Mouse (Mus musculus) limb, embryonic 13.5 days (tissue): ENCODE results near the gene Trpm3. TPM values are rescaled to one million over a fixed set of nuclear protein-coding genes. Genes with fewer than 3 reads are reported as not detected.
A peak's percentile ranks its signal among the peaks of the same experiment; 100 is the strongest.

Experiments used
- ATAC-seq: fragments of 200-750 bp; cut with Nextera tagmentation; 2 replicates; pipeline ENCODE4 v1.8.0; 2017; ENCODE audit warnings: low read depth, moderate number of reproducible peaks, moderate TSS enrichment; ENCODE audit not compliant: low FRiP score
- H3K27ac ChIP-seq: fragments of 300-500 bp; sonication (generic); 2 replicates; pipeline ENCODE4 v1.5.1; 2015; ENCODE audit warnings: inconsistent platforms, mild to moderate bottlenecking, moderate library complexity
- H3K27me3 ChIP-seq: fragments of 300-500 bp; sonication (generic); 2 replicates; pipeline ENCODE4 v1.6.1; 2015; ENCODE audit warnings: mild to moderate bottlenecking, inconsistent platforms
- H3K36me3 ChIP-seq: fragments of 300-500 bp; sonication (generic); 2 replicates; pipeline ENCODE4 v1.6.1; 2015; ENCODE audit warnings: inconsistent platforms, mild to moderate bottlenecking, moderate library complexity
- H3K4me1 ChIP-seq: fragments of 300-500 bp; sonication (generic); 2 replicates; pipeline ENCODE4 v1.6.1; 2015; ENCODE audit warnings: inconsistent platforms
- H3K4me2 ChIP-seq: fragments of 300-500 bp; sonication (generic); replicated peaks from 2 replicates; pipeline ENCODE4 v1.6.1; 2015; ENCODE audit warnings: inconsistent platforms, mild to moderate bottlenecking, moderate library complexity
- H3K4me3 ChIP-seq: fragments of 300-500 bp; sonication (generic); 2 replicates; pipeline ENCODE4 v1.5.1; 2015; ENCODE audit warnings: moderate library complexity, mild to moderate bottlenecking, inconsistent platforms
- H3K9ac ChIP-seq: fragments of 300-500 bp; sonication (generic); 2 replicates; pipeline ENCODE4 v1.6.1; 2015; ENCODE audit warnings: mild to moderate bottlenecking, inconsistent platforms
- H3K9me3 ChIP-seq: fragments of 300-500 bp; sonication (generic); 2 replicates; pipeline ENCODE4 v1.6.1; 2016; ENCODE audit warnings: inconsistent platforms
- WGBS: fragments of 180-500 bp; shearing (Covaris S2); methylation state at CpG from one replicate; pipeline ENCODE4 v1.1.7; 2015; 5-methylcytosine and 5-hydroxymethylcytosine counted together
- polyA plus RNA-seq: library from polyadenylated mRNA; unstranded; fragments of >200 nt; fragmentation: Nextera tagmentation; extraction: Ambion mirVana; gene quantifications from 2 replicates; pipeline ENCODE4 v1.2.1, GENCODE M21; 2015

Trpm3 gene
- polyA plus RNA-seq, 1 experiment from 2014 or later, result 6.3 TPM

DNA sequence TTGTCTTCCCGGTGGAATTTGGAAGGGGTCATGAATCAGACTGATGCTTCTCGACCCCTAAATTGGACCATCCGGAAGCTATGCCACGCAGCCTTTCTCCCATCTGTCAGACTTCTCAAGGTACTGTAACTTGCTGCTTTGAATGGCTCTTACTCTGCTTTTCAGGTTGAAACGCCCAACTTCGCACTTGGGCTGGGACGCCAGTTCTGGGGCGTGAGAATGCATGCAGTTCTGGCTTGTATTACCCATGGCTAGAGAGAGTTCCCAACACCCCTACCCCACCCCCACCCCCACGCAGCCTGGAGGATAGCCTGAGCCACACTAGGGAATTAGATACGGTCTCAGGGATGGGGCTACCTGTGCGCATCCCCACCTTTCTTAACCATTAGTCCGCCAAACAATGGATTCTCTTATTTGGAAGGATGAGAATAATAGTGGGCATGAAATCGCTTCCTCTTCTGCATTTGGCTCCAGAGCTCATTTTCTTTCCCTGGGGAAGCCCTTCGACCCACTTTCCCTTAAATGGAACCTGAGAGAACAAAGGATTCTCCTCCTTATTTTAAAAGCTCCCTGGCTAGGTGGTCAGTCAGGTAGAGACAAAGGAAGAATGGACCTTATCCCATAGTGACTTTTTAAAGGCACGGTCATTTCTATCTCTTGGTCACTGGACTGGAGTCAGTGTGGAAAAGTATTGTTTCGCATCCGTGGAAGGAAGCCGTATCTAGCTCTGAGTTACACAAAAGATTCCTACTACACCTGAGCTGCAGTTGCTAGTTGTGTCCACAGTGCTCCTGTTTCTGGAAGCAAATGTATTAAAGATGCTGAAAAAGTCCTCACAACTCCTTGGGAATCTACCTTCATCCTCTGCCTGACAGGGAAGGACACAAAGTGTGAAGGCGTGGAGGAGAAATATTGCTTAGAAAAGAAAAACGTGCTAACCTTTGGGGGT is 309.8 kb downstream of the Trpm3 start:
- Histone ChIP-seq H3K9ac (peak overlapping the region; percentile 58), H3K4me2 (peak overlapping the region; percentile 74), H3K36me3 (no peaks in the 10 kb centered on the region), H3K4me3 (peak overlapping the region; percentile 45), H3K9me3 (no peaks in the 10 kb centered on the region), H3K4me1 (peaks cover 13% of the 10 kb centered on the region), H3K27me3 (peaks cover 4% of the 10 kb centered on the region; the same call in 1 of the 2 replicates), H3K27ac (no peak overlapping the region)
- ATAC-seq, result 0 out of 2 replicates have a peak, but pooled peaks have one; percentile 41
- WGBS, result 33% methylated on average over 20 of the region's 20 CpGs

- Histone ChIP-seq H3K36me3 (no peaks in the 10 kb centered on the region), H3K4me3 (no peak overlapping the region), H3K9me3 (no peaks in the 10 kb centered on the region), H3K27ac (no peak overlapping the region), H3K27me3 (peaks cover 4% of the 10 kb centered on the region; the same call in 1 of the 2 replicates), H3K4me2 (no peak overlapping the region), H3K4me1 (peaks cover 13% of the 10 kb centered on the region), H3K9ac (no peak overlapping the region)
- 85% methylated on average over 5 of the region's 5 CpGs for WGBS
- no peak for ATAC-seq
Observed at GRCm38 (mm10) chr19:22451290-22451689, 312.4 kb downstream of the Trpm3 start.

DNA sequence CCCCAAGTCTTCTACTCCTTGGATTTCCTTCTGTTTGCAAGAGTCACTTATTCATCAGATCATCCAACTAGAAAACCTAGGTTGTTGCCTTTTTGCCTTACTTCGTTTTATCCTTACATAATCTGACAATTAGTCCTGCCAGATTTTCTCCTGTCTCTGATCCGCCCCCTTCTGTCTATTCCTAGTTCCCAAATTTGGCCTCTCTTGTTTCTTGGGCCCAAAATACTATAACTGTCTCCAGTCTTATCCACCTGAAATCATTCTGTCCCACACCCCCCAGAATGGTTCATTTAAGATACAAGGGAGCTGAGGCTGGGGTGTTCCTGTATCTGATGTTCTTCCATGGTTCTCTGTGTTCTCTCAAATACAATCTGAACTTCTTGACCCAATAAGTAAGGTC is 318.1 kb downstream of the Trpm3 start:
- no peak overlapping the region for H3K27ac ChIP-seq
- no peaks in the 10 kb centered on the region for H3K9me3 ChIP-seq
- H3K36me3 ChIP-seq, result no peaks in the 10 kb centered on the region
- H3K9ac ChIP-seq, result no peak overlapping the region
- ATAC-seq, result no peak
- 82% methylated on average over 2 of the region's 2 CpGs for WGBS
- no peaks in the 10 kb centered on the region for H3K4me1 ChIP-seq
- no peak overlapping the region for H3K4me2 ChIP-seq
- no peak overlapping the region for H3K4me3 ChIP-seq
- no peaks in the 10 kb centered on the region for H3K27me3 ChIP-seq

GRCm38 (mm10) chr19:22462043-22462442 is 323.2 kb downstream of the Trpm3 start:
- no peak for ATAC-seq
- Histone ChIP-seq H3K9ac (no peak overlapping the region), H3K4me2 (no peak overlapping the region), H3K4me3 (no peak overlapping the region), H3K4me1 (no peaks in the 10 kb centered on the region), H3K27ac (no peak overlapping the region), H3K9me3 (no peaks in the 10 kb centered on the region), H3K36me3 (no peaks in the 10 kb centered on the region), H3K27me3 (no peaks in the 10 kb centered on the region)

GRCm38 (mm10) chr19:22463506-22463905 is 324.7 kb downstream of the Trpm3 start:
- Histone ChIP-seq H3K27me3 (no peaks in the 10 kb centered on the region), H3K27ac (no peak overlapping the region), H3K9ac (no peak overlapping the region), H3K4me3 (no peak overlapping the region), H3K36me3 (no peaks in the 10 kb centered on the region), H3K4me2 (no peak overlapping the region), H3K9me3 (no peaks in the 10 kb centered on the region), H3K4me1 (no peaks in the 10 kb centered on the region)
- WGBS, result 40% methylated on average over 3 of the region's 3 CpGs
- ATAC-seq, result no peak

DNA sequence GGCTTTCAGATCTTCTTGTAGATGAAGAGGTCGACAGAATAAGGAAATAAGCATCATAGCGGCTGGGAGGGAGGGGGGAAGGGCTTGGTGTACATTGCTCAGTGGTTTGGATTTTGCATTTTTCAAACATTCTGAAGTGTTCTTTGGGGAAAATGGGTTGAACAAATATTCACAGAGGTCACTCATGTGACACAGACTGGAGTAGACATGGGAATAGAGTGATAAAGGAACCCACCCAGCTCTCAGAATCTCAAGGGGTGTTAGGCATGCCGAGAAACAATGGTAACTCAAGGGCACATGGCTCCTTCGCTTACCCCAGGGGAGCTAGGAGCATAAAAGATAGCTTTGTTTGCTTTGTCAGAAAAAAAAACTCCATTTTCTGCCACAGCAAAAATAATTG is 330.8 kb downstream of the Trpm3 start:
- H3K9ac ChIP-seq, result no peak overlapping the region
- H3K27ac ChIP-seq, result no peak overlapping the region
- no peak overlapping the region for H3K4me3 ChIP-seq
- H3K27me3 ChIP-seq, result no peaks in the 10 kb centered on the region
- H3K9me3 ChIP-seq, result no peaks in the 10 kb centered on the region
- ATAC-seq, result no peak
- H3K4me2 ChIP-seq, result no peak overlapping the region
- H3K4me1 ChIP-seq, result no peaks in the 10 kb centered on the region
- WGBS, result 86% methylated on average over 4 of the region's 4 CpGs
- no peaks in the 10 kb centered on the region for H3K36me3 ChIP-seq

DNA sequence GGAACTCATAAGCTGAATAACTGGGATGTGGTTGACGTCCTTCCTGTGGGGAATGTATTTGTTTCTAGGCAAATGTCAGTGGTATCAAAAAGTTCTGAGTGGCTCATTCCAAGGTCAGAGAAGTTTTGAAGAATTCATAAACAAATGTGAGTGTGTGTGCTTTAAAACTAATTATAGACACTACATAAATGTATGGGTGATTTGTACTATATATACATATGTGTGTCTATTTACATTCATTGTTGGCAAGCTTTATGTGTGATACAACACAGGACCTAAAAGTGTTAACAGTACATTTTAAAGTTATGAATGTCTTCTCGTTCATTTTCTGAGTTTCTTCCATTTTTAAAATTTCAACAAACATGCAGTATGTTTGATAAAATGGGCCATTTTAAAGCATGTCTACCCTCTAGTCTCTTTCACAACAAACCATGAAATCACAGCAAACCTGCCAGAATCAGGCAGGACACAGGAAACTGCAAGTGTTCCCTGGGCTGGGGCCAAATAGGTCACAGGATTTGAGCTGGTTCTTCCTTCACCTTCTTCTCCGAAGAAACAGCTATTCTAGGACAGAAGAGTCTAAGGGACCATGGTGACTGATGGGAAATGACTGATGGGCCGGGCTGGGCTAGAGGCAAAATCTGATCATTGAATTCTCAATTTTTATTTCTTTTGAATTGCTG is 334.3 kb downstream of the Trpm3 start:
- ATAC-seq, result no peak
- Histone ChIP-seq H3K4me1 (no peaks in the 10 kb centered on the region), H3K27ac (no peak overlapping the region), H3K9ac (no peak overlapping the region), H3K4me2 (no peak overlapping the region), H3K4me3 (no peak overlapping the region), H3K27me3 (no peaks in the 10 kb centered on the region), H3K9me3 (no peaks in the 10 kb centered on the region), H3K36me3 (no peaks in the 10 kb centered on the region)
- 82% methylated on average over 4 of the region's 4 CpGs for WGBS

GRCm38 (mm10) chr19:22478295-22478989 is 339.6 kb downstream of the Trpm3 start:
- no peak overlapping the region for H3K9ac ChIP-seq
- no peaks in the 10 kb centered on the region for H3K9me3 ChIP-seq
- no peak for ATAC-seq
- H3K4me2 ChIP-seq, result no peak overlapping the region
- no peaks in the 10 kb centered on the region for H3K27me3 ChIP-seq
- no peak overlapping the region for H3K27ac ChIP-seq
- no peaks in the 10 kb centered on the region for H3K4me1 ChIP-seq
- 88% methylated on average over 6 of the region's 6 CpGs for WGBS
- no peak overlapping the region for H3K4me3 ChIP-seq
- H3K36me3 ChIP-seq, result no peaks in the 10 kb centered on the region

DNA sequence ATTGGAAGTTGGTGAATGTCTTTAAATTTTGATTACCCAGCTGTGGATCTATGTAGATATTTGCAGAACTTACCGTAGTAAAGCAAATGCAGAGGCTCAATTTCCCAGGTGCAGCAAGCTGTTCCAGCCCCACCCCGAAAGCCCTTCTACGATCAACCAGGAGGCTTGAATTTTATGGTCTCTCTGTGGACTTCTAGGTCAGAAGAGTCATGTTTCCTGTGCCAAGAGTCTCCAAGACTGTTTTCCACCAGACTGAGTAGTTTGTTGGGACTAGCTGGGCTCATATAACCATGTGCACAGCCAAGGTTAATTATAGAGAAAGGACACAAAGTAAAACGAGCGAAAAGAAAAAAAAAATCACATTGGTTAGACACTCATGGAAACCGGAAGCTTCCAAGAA is 364.6 kb downstream of the Trpm3 start:
- Histone ChIP-seq H3K27me3 (no peaks in the 10 kb centered on the region), H3K4me3 (no peak overlapping the region), H3K4me1 (0 out of 2 replicates have a peak, but pooled peaks cover 4% of the 10 kb centered on the region), H3K9ac (no peak overlapping the region), H3K36me3 (no peaks in the 10 kb centered on the region), H3K9me3 (no peaks in the 10 kb centered on the region), H3K4me2 (no peak overlapping the region; the same call in 1 of the 2 replicates), H3K27ac (no peak overlapping the region)
- WGBS, result 31% methylated on average over 6 of the region's 6 CpGs
- peak; percentile 66 for ATAC-seq

DNA sequence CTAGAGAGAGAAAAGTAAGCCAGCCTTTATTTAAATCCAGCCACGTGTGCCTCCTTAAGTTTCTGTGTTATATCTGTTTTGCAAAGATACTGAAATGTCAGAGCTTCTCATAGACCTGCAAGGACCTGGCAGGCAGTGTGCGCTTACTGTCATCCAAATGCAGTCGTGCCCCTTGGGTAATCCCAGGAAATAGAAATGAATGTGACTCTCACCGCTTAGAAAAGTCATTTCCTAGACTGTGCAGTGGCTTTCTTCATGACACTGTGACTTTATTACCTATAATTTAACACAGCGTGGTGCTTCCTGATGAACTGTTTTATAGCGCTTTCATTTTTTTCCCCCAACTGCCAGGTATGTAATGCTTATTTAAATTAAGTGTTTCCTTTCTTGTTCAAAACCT is 379.7 kb downstream of the Trpm3 start:
- H3K27ac ChIP-seq, result no peak overlapping the region
- no peak for ATAC-seq
- WGBS, result 25% methylated on average over 6 of the region's 6 CpGs

DNA sequence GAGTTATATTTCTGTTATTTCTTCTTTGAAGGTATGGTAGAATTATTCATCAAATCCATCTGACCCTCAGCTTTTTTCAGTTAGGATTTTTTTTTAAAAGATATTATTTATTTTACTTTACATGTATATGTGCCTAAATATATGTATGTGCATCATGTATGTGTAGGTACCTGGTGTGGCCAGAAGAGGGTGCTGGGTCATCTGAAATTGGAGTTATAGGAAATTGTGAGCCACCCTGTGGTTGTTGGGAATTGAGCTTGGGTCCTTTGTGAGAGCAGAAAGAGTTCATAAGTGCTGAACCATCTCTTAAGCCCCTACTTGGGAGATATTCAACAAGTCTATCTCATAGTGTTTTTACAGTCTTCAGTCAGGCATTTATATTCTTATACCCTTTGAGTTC is 389.1 kb downstream of the Trpm3 start:
- Histone ChIP-seq H3K27ac (no peak overlapping the region), H3K4me1 (no peaks in the 10 kb centered on the region), H3K36me3 (no peaks in the 10 kb centered on the region), H3K9me3 (no peaks in the 10 kb centered on the region), H3K9ac (no peak overlapping the region), H3K27me3 (no peaks in the 10 kb centered on the region), H3K4me3 (no peak overlapping the region), H3K4me2 (no peak overlapping the region)
- no peak for ATAC-seq

More for the DNA sequence above, 379.7 kb downstream of the Trpm3 start:
- Histone ChIP-seq H3K4me2 (no peak overlapping the region), H3K9ac (no peak overlapping the region), H3K9me3 (no peaks in the 10 kb centered on the region), H3K4me1 (peaks cover 7% of the 10 kb centered on the region; the same call in 1 of the 2 replicates), H3K36me3 (no peaks in the 10 kb centered on the region), H3K27me3 (no peaks in the 10 kb centered on the region), H3K4me3 (no peak overlapping the region)
